Mouse (Mus musculus) heart, embryonic 11.5 days (tissue): ENCODE data around the gene Agr3. TPM values are rescaled to one million over a fixed set of nuclear protein-coding genes. Genes with fewer than 3 reads are reported as not detected.

Source experiments
- ATAC-seq: fragments of 200-750 bp; cut with Nextera tagmentation; replicated peaks from 2 replicates; pipeline ENCODE4 v1.8.0; 2017; ENCODE audit warnings: moderate library complexity; ENCODE audit not compliant: insufficient number of reproducible peaks, low FRiP score, low TSS enrichment
- H3K27ac ChIP-seq: fragments of 300-500 bp; sonication (generic); 2 replicates; pipeline ENCODE4 v1.5.1; 2014; ENCODE audit warnings: mild to moderate bottlenecking, low read depth, low read length
- H3K27me3 ChIP-seq: fragments of 300-500 bp; sonication (generic); 2 replicates; pipeline ENCODE4 v1.6.1; 2014; ENCODE audit warnings: mild to moderate bottlenecking, low read length, mixed read lengths; ENCODE audit not compliant: control insufficient read depth, insufficient read depth
- H3K36me3 ChIP-seq: fragments of 300-500 bp; sonication (generic); 2 replicates; pipeline ENCODE4 v1.6.1; 2014; ENCODE audit warnings: mild to moderate bottlenecking, low read length, moderate library complexity, mixed read lengths; ENCODE audit not compliant: control insufficient read depth, insufficient read depth
- H3K4me1 ChIP-seq: fragments of 300-500 bp; sonication (generic); 2 replicates; pipeline ENCODE4 v1.6.1; 2014; ENCODE audit warnings: low read length; ENCODE audit not compliant: control insufficient read depth, insufficient read depth
- H3K4me2 ChIP-seq: fragments of 300-500 bp; sonication (generic); 2 replicates; pipeline ENCODE4 v1.6.1; 2014; ENCODE audit warnings: mild to moderate bottlenecking, moderate library complexity
- H3K4me3 ChIP-seq: fragments of 300-500 bp; sonication (generic); 2 replicates; pipeline ENCODE4 v1.5.1; 2014; ENCODE audit warnings: low read depth, low read length
- H3K9ac ChIP-seq: fragments of 300-500 bp; sonication (generic); 2 replicates; pipeline ENCODE4 v1.6.1; 2014; ENCODE audit warnings: mild to moderate bottlenecking, low read depth, low read length, moderate library complexity
- H3K9me3 ChIP-seq: fragments of 300-500 bp; sonication (generic); replicated peaks from 2 replicates; pipeline ENCODE4 v1.6.1; 2016; ENCODE audit warnings: low read length; ENCODE audit not compliant: control insufficient read depth
- WGBS: fragments of 180-500 bp; shearing (Covaris S2); extraction: QIAGEN DNeasy Blood & Tissue Kit; methylation state at CpG from one replicate; pipeline ENCODE4 v1.1.7; 2014; ENCODE audit not compliant: insufficient replicate concordance; 5-methylcytosine and 5-hydroxymethylcytosine counted together
- polyA plus RNA-seq: library from polyadenylated mRNA; unstranded; fragments of >200 nt; fragmentation: Nextera tagmentation; extraction: Ambion mirVana; gene quantifications from 2 replicates; pipeline ENCODE4 v1.2.1, GENCODE M21; 2014

The Agr3 gene
- polyA plus RNA-seq, 1 experiment from 2014 or later: not detected

DNA sequence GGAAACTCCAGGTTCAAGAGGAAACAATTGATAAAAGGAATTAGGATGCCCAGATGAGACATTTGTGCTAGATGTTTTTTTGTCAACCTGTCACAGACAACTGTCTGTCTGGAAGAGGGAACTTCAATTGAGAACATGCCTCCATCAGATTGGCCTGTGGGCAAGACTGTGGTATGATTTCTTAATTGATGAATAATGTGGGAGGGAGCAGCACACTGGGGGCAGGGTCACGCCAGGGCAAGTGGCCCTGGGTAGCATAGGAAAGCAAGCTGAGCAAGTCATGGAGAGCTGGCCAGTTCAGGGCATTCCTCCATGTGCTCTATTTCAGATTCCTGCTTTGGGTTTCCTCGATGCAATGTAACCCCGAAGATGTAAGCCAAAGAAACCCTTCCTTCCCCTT lies 50.5 kb downstream of the Agr3 start:
- Histone ChIP-seq H3K4me2 (no peak overlapping the region), H3K4me3 (no peak overlapping the region), H3K9me3 (no peaks in the 10 kb centered on the region), H3K4me1 (no peaks in the 10 kb centered on the region), H3K36me3 (no peaks in the 10 kb centered on the region), H3K27me3 (no peaks in the 10 kb centered on the region), H3K9ac (no peak overlapping the region), H3K27ac (no peak overlapping the region)
- no peak for ATAC-seq
- 77% methylated on average over 3 of the region's 3 CpGs for whole genome bisulfite sequencing

DNA sequence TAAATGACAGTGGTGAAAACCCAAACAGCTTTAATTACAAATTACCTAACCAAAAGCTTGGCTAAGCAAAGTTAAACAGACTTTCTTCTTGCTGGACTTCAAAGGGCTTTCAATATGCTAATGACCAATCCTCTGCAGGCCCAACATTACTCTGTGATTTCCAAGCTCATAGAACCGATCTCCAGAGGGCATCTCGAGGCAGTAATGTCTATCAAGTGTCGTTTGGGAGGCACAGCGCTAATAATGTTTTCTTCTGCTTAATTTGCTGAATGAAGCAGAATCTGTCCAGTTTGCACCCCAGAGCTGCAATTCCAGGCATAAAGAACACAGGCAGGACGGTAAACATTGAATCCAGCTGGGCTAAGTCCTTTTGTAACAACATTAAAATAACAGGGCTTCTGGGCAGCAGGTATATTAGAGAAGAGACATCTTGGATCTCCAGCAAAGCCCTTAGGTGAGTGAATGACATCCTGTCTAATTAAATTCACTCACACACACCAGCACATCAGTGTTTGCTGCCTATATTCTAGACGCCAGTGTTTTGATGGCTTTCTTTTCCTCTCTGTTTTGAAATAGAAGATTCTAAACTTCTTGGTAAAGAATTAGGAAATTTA lies 52.3 kb downstream of the Agr3 start:
- H3K4me1 ChIP-seq: no peaks in the 10 kb centered on the region
- H3K9me3 ChIP-seq: no peaks in the 10 kb centered on the region
- no peaks in the 10 kb centered on the region for H3K36me3 ChIP-seq
- H3K27me3 ChIP-seq: no peaks in the 10 kb centered on the region
- H3K4me3 ChIP-seq: no peak overlapping the region
- 53% methylated on average over 6 of the region's 6 CpGs for WGBS
- H3K4me2 ChIP-seq: no peak overlapping the region
- no peak overlapping the region for H3K27ac ChIP-seq
- H3K9ac ChIP-seq: no peak overlapping the region
- ATAC-seq: no peak

DNA sequence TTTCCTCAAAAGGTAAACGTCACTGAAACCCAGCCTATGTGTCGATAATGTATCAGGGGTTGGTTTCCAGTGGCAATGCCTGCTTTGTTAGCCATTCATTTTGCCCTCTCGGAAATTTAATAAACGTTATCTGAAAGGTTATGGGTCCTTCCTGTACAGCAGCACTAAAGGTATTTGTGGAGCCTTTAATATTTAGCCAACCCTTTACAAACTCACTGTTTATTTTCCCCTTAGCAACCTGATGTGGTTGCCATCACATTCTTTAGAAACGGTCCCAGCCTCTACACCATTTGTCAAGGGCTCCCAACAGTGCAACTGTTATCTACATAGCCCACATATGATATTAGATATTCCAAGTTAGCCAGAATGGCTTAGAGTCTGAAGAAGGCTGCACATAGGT lies 54.2 kb downstream of the Agr3 start:
- no peak overlapping the region for H3K4me2 ChIP-seq
- H3K27me3 ChIP-seq: no peaks in the 10 kb centered on the region
- H3K9ac ChIP-seq: no peak overlapping the region
- no peaks in the 10 kb centered on the region for H3K9me3 ChIP-seq
- no peaks in the 10 kb centered on the region for H3K4me1 ChIP-seq
- no peak overlapping the region for H3K27ac ChIP-seq
- ATAC-seq: no peak
- H3K4me3 ChIP-seq: no peak overlapping the region
- WGBS: 69% methylated on average over 5 of the region's 5 CpGs
- H3K36me3 ChIP-seq: no peaks in the 10 kb centered on the region

DNA sequence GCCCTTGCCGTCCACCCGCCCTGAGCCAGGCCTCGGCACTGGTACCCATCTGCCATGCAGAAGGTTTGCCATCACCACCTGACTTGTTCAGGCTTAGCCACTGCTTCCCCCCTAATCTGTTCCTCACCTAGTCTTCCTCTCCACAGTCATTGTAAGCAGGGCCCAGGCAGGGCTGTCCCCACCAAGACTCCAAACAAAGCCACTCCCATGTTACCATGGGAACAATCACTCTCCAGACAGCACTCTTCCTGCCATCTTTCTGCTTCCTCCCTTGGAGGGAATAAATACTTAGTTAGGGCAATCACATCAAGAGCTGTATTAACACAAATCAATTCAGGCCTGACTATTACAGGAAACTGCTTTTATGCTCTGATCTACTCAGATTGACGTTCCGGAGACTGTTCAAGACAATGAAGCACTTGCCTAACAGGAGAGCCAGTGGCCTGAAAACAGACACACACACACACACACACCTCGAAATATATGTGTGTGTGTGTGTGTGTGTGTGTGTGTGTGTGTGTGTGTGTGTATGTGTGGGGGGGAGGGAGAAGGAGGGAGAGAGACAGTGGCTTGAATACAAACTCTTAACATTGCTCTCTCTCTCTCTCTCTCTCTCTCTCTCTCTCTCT lies 56.4 kb downstream of the Agr3 start:
- ATAC-seq: peak; percentile 69; the same call in 1 of the 2 replicates
- Histone ChIP-seq H3K4me3 (no peak overlapping the region), H3K4me1 (no peaks in the 10 kb centered on the region), H3K27ac (peak overlapping the region; percentile 41; the same call in 1 of the 2 replicates), H3K27me3 (no peaks in the 10 kb centered on the region), H3K4me2 (no peak overlapping the region), H3K9ac (no peak overlapping the region), H3K9me3 (no peaks in the 10 kb centered on the region), H3K36me3 (no peaks in the 10 kb centered on the region)
- 35% methylated on average over 6 of the region's 6 CpGs for WGBS

DNA sequence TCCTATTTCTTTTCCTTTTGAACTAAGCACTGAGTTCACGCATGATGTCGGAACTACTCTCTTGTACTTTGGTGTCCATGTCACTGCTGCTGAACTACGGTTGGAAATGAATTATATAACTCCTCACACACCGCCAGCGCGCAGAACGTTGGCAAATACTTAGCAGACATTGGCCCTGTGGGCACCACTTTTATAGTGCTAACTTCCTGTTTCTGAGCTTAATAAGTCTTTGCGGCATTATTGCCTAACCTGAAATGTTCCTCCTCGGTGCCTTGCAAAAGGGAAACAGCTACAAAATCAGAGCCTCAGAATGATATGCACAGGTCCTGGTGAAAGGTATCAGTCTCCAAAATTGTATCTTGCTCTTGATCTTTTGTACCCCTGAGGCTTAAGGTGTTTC lies 58.1 kb downstream of the Agr3 start:
- ATAC-seq: no peak
- 91% methylated on average over 9 of the region's 9 CpGs for WGBS

DNA sequence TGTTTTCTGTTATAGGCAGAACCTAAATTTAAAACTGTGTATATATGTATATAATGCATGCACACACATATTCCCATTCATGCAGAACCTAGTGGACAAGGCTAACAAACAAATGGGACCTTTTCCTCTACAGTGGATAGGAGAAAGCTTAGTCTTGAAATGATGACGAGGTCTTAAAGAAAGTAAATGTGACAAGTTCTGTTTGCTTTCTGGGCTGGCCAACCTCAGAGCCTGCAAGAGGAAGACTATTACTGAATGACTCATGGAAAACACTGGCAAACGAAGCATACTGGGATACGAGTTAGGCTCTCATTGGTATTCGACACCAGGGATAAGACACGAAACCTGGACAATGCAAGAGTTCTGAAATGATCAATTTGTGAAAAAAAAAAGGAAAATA lies 59.3 kb downstream of the Agr3 start:
- Histone ChIP-seq H3K27ac (no peak overlapping the region), H3K4me3 (no peak overlapping the region), H3K9me3 (no peaks in the 10 kb centered on the region), H3K4me2 (no peak overlapping the region), H3K27me3 (no peaks in the 10 kb centered on the region), H3K36me3 (no peaks in the 10 kb centered on the region), H3K9ac (no peak overlapping the region), H3K4me1 (no peaks in the 10 kb centered on the region)
- 83% methylated on average over 5 of the region's 5 CpGs for WGBS
- ATAC-seq: no peak

More for the DNA sequence above, 58.1 kb downstream of the Agr3 start:
- no peaks in the 10 kb centered on the region for H3K36me3 ChIP-seq
- H3K4me2 ChIP-seq: no peak overlapping the region
- H3K9ac ChIP-seq: no peak overlapping the region
- H3K27ac ChIP-seq: no peak overlapping the region
- H3K9me3 ChIP-seq: no peaks in the 10 kb centered on the region
- no peaks in the 10 kb centered on the region for H3K4me1 ChIP-seq
- H3K4me3 ChIP-seq: no peak overlapping the region
- no peaks in the 10 kb centered on the region for H3K27me3 ChIP-seq

DNA sequence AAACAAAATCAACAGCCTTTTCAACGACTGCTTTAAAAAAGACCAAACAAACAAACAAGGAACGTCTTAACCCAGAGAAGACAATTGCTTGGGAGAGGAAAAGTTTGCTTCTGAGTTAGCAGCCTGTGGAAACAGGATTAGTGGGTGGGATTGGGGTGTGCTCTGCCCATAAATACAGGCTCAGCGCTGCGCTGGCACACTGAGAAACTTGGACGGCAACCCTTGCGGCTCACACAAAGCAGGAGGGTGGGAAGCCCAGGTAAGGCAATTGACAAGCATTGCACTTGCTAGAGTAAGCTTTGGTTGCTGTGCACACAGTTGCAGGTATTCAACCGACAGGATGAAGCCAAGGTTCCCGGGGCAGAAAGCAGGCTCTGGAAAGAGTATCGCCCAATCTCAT lies 67.3 kb downstream of the Agr3 start, which contains the start of gene Agr2:
TSS of gene Agr2 (plus strand) at position 197 of the 400 bp plus-strand sequence.
- Histone ChIP-seq H3K4me1 (no peaks in the 10 kb centered on the region), H3K36me3 (no peaks in the 10 kb centered on the region), H3K4me3 (no peak within 1 kb of the TSS), H3K27me3 (no peaks in the 10 kb centered on the region), H3K9ac (no peak within 1 kb of the TSS), H3K9me3 (no peaks in the 10 kb centered on the region), H3K27ac (no peak within 1 kb of the TSS), H3K4me2 (no peak within 1 kb of the TSS)
- 70% methylated on average over 9 of the region's 9 CpGs for WGBS
- ATAC-seq: no peak

DNA sequence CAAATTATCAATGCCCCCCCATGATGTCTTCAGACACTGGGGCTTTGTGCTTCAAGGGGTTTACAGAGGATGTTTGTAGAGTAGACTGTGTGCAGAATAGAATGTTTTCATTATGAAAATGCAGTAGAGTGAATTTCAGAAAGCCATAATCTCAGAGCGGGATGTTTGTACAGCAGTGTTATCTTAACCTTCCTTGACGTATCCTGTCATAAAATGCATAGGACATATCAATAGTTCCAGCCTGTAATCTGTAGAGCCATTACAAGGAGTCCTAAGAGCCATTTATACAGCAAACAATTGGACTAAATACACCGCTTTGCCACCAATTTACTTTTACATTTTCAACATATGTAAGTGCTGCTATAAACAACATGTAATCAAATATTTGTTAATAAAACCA lies 68.2 kb downstream of the Agr3 start:
- H3K4me2 ChIP-seq: no peak overlapping the region
- no peak overlapping the region for H3K27ac ChIP-seq
- WGBS: 69% methylated on average over 3 of the region's 3 CpGs
- no peaks in the 10 kb centered on the region for H3K9me3 ChIP-seq
- no peaks in the 10 kb centered on the region for H3K27me3 ChIP-seq
- no peak for ATAC-seq
- no peaks in the 10 kb centered on the region for H3K36me3 ChIP-seq
- H3K9ac ChIP-seq: no peak overlapping the region
- H3K4me3 ChIP-seq: no peak overlapping the region
- H3K4me1 ChIP-seq: no peaks in the 10 kb centered on the region

DNA sequence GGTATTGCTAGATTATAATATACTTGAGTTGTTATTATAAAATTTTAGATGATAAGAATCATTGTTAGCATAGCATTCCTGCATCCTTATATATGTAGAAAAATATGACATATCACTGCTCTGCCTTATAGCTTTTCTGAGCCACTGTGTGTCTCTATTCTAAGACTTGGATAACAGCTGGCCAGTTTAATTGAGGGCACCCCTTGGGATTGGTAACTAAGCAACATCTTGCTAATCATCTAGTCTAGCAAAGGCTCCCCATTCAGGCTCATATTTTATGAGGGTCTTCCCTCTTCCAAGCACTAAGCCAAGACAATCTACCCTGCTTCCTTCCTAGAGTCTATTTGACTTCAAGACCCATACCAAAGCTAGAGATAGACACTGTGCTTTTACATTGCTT lies 68.7 kb downstream of the Agr3 start:
- H3K4me3 ChIP-seq: no peak overlapping the region
- H3K27me3 ChIP-seq: no peaks in the 10 kb centered on the region
- H3K9ac ChIP-seq: no peak overlapping the region
- no peaks in the 10 kb centered on the region for H3K36me3 ChIP-seq
- no peak for ATAC-seq
- H3K4me1 ChIP-seq: no peaks in the 10 kb centered on the region
- H3K27ac ChIP-seq: no peak overlapping the region
- H3K4me2 ChIP-seq: no peak overlapping the region
- no peaks in the 10 kb centered on the region for H3K9me3 ChIP-seq
